Mouse (Mus musculus): ENCODE data around the gene Asic5.

GRCm38 (mm10) chr3:82052029-82052428 lies 69.9 kb downstream of the Asic5 start:
- no peak for TF ChIP-seq MAFK (IDR thresholded peaks at IDR 0.05; ENCODE audit: insufficient read depth, low read depth, low read length)
- no peak for TF ChIP-seq HCFC1 (IDR thresholded peaks at IDR 0.05; ENCODE audit: borderline replicate concordance, insufficient read depth, low read length)
- no peak for TF ChIP-seq CHD2 (IDR thresholded peaks at IDR 0.05; ENCODE audit: low read depth, low read length)

Measured in ES-E14 (cell line).